Mouse (Mus musculus) ES-Bruce4 (cell line): ENCODE results near the gene Gm5936. TPM values are rescaled to one million over a fixed set of nuclear protein-coding genes. Genes with fewer than 3 reads are reported as not detected.
"Not testable (repeated sequence)": the region's sequence is repeated elsewhere in the genome, so short reads cannot be mapped to it uniquely, and the experiment has no call there.

Source experiments
- H3K27ac ChIP-seq: 2 replicates; pipeline ENCODE4 v1.5.1; 2012; ENCODE audit warnings: low read length, inconsistent platforms; ENCODE audit not compliant: insufficient read depth
- H3K27me3 ChIP-seq: 2 replicates; pipeline ENCODE4 v1.6.1; 2012; ENCODE audit warnings: mild to moderate bottlenecking, low read length, inconsistent platforms; ENCODE audit not compliant: control insufficient read depth, poor library complexity, insufficient read depth, severe bottlenecking
- H3K36me3 ChIP-seq: 2 replicates; pipeline ENCODE4 v1.6.1; 2012; ENCODE audit warnings: inconsistent platforms, mild to moderate bottlenecking, low read length, moderate library complexity; ENCODE audit not compliant: control insufficient read depth, poor library complexity, insufficient read depth, severe bottlenecking
- H3K4me1 ChIP-seq: one replicate; pipeline ENCODE4 v1.8.1; 2011; ENCODE audit warnings: low read length; ENCODE audit not compliant: control insufficient read depth, insufficient read depth
- H3K4me3 ChIP-seq: 2 replicates; pipeline ENCODE4 v1.5.1; 2011; ENCODE audit warnings: low read depth, mild to moderate bottlenecking, low read length
- H3K9ac ChIP-seq: 2 replicates; pipeline ENCODE4 v1.6.1; 2012; ENCODE audit warnings: low read depth, mild to moderate bottlenecking, inconsistent platforms; ENCODE audit not compliant: poor library complexity, severe bottlenecking
- H3K9me3 ChIP-seq: replicated peaks from 2 replicates; pipeline ENCODE4 v1.6.1; 2012; ENCODE audit warnings: mild to moderate bottlenecking, low read length, inconsistent platforms; ENCODE audit not compliant: control insufficient read depth, poor library complexity, insufficient read depth, severe bottlenecking
- polyA plus RNA-seq: library from polyadenylated mRNA; stranded (reverse); fragments of >200 nt; gene quantifications from 2 replicates; pipeline ENCODE4 v1.2.4, GENCODE M21; 2011; ENCODE audit warnings: low read depth; ENCODE audit not compliant: missing spikeins, insufficient read depth, insufficient read length

The Gm5936 gene
- not detected in 2 replicates for polyA plus RNA-seq

- H3K27me3 ChIP-seq, H3K36me3 ChIP-seq, H3K9me3 ChIP-seq, H3K4me3 ChIP-seq, H3K27ac ChIP-seq, H3K4me1 ChIP-seq, H3K9ac ChIP-seq: not testable (repeated sequence)
Observed at GRCm38 (mm10) chrX:74836842-74837522, at the start of gene Gm5936. Gm5936 (plus strand) TSS chrX:74837196.

- H3K4me3 ChIP-seq, H3K4me1 ChIP-seq, H3K27ac ChIP-seq, H3K27me3 ChIP-seq, H3K9me3 ChIP-seq, H3K36me3 ChIP-seq, H3K9ac ChIP-seq: not testable (repeated sequence)
Observed at GRCm38 (mm10) chrX:74856104-74856503, 19.1 kb downstream of the Gm5936 start.

- H3K36me3 ChIP-seq, H3K27me3 ChIP-seq, H3K9me3 ChIP-seq, H3K9ac ChIP-seq, H3K27ac ChIP-seq, H3K4me3 ChIP-seq, H3K4me1 ChIP-seq: not testable (repeated sequence)
Observed at GRCm38 (mm10) chrX:74880123-74880522, 43.1 kb downstream of the Gm5936 start.

Other genes with a start within 250 kb of the Gm5936 start
- not detected in 2 replicates for gene Olfr1325, start 244.5 kb upstream of the Gm5936 start, polyA plus RNA-seq
- gene Gm5640, start 191.6 kb upstream of the Gm5936 start, polyA plus RNA-seq, result 0.30 and 0.43 TPM in 2 replicates
- gene Gm6890, start 96.3 kb upstream of the Gm5936 start, polyA plus RNA-seq, result not detected in 2 replicates
- 0.46 and 0.82 TPM in 2 replicates for gene Gab3, start 248.3 kb downstream of the Gm5936 start, polyA plus RNA-seq